Mouse (Mus musculus) intestine, postnatal 0 days (tissue): Measurements from ENCODE around the gene Ube2g1. TPM values are rescaled to one million over a fixed set of nuclear protein-coding genes. Genes with fewer than 3 reads are reported as not detected.

Experiments
- ATAC-seq: fragments of 200-750 bp; cut with Nextera tagmentation; 2 replicates; pipeline ENCODE4 v1.8.0; 2017; ENCODE audit warnings: mild to moderate bottlenecking, moderate TSS enrichment, moderate library complexity
- H3K27ac ChIP-seq: fragments of 300-500 bp; sonication (generic); 2 replicates; pipeline ENCODE4 v1.5.1; 2014; ENCODE audit warnings: mild to moderate bottlenecking, low read depth, low read length, moderate library complexity
- H3K27me3 ChIP-seq: fragments of 300-500 bp; sonication (generic); replicated peaks from 2 replicates; pipeline ENCODE4 v1.6.1; 2014; ENCODE audit warnings: low read length, mixed read lengths; ENCODE audit not compliant: control insufficient read depth, insufficient read depth
- H3K36me3 ChIP-seq: fragments of 300-500 bp; sonication (generic); 2 replicates; pipeline ENCODE4 v1.6.1; 2014; ENCODE audit warnings: mild to moderate bottlenecking, moderate library complexity; ENCODE audit not compliant: control insufficient read depth, insufficient read depth
- H3K4me1 ChIP-seq: fragments of 300-500 bp; sonication (generic); replicated peaks from 2 replicates; pipeline ENCODE4 v1.6.1; 2014; ENCODE audit warnings: antibody characterized with exemption, low read length, mixed read lengths; ENCODE audit not compliant: control insufficient read depth, insufficient read depth
- H3K4me2 ChIP-seq: fragments of 300-500 bp; sonication (generic); replicated peaks from 2 replicates; pipeline ENCODE4 v1.6.1; 2014; ENCODE audit warnings: low read depth, mild to moderate bottlenecking, moderate library complexity
- H3K4me3 ChIP-seq: fragments of 300-500 bp; sonication (generic); 2 replicates; pipeline ENCODE4 v1.5.1; 2014; ENCODE audit warnings: low read depth, low read length
- H3K9ac ChIP-seq: fragments of 300-500 bp; sonication (generic); 2 replicates; pipeline ENCODE4 v1.6.1; 2014; ENCODE audit warnings: mild to moderate bottlenecking, low read depth, low read length
- H3K9me3 ChIP-seq: fragments of 300-500 bp; sonication (generic); 2 replicates; pipeline ENCODE4 v1.6.1; 2016; ENCODE audit warnings: mixed run types; ENCODE audit not compliant: control insufficient read depth
- CTCF ChIP-seq: sonication (generic); IDR thresholded peaks from 2 replicates; pipeline ENCODE4 v1.5.1; 2016; ENCODE audit warnings: low read depth, mild to moderate bottlenecking, control low read depth, antibody characterized with exemption, moderate library complexity
- WGBS: fragments of 180-500 bp; shearing (Covaris S2); extraction: QIAGEN DNeasy Blood & Tissue Kit; methylation state at CpG from one replicate; pipeline ENCODE4 v1.1.7; 2014; 5-methylcytosine and 5-hydroxymethylcytosine counted together
- polyA plus RNA-seq: library from polyadenylated mRNA; unstranded; fragments of >200 nt; fragmentation: Nextera tagmentation; extraction: Ambion mirVana; gene quantifications from 2 replicates; pipeline ENCODE4 v1.2.1, GENCODE M21; 2015

The Ube2g1 gene
- polyA plus RNA-seq, 1 experiment from 2014 or later, result 36.2 TPM

GRCm38 (mm10) chr11:72664641-72665040 lies 57.6 kb downstream of the Ube2g1 start:
- Histone ChIP-seq H3K36me3 (no peaks in the 10 kb centered on the region), H3K4me1 (no peaks in the 10 kb centered on the region), H3K9me3 (no peaks in the 10 kb centered on the region), H3K9ac (no peak overlapping the region), H3K4me2 (no peak overlapping the region), H3K27me3 (no peaks in the 10 kb centered on the region), H3K4me3 (no peak overlapping the region), H3K27ac (no peak overlapping the region)
- 81% methylated on average over 4 of the region's 4 CpGs for WGBS
- TF ChIP-seq CTCF, result no peak
- no peak for ATAC-seq

GRCm38 (mm10) chr11:72670634-72671033 lies 63.6 kb downstream of the Ube2g1 start:
- H3K9me3 ChIP-seq, result no peaks in the 10 kb centered on the region
- no peak overlapping the region for H3K4me2 ChIP-seq
- no peaks in the 10 kb centered on the region for H3K27me3 ChIP-seq
- H3K27ac ChIP-seq, result no peak overlapping the region
- H3K9ac ChIP-seq, result no peak overlapping the region
- 0 out of 2 replicates have a peak, but pooled peaks cover 6% of the 10 kb centered on the region for H3K36me3 ChIP-seq
- no peak overlapping the region for H3K4me3 ChIP-seq
- no peaks in the 10 kb centered on the region for H3K4me1 ChIP-seq
- no peak for TF ChIP-seq CTCF
- ATAC-seq, result no peak

GRCm38 (mm10) chr11:72671294-72671988 lies 64.4 kb downstream of the Ube2g1 start:
- Histone ChIP-seq H3K36me3 (0 out of 2 replicates have a peak, but pooled peaks cover 6% of the 10 kb centered on the region), H3K4me2 (no peak overlapping the region), H3K27me3 (no peaks in the 10 kb centered on the region), H3K27ac (no peak overlapping the region), H3K4me1 (no peaks in the 10 kb centered on the region), H3K9ac (no peak overlapping the region), H3K9me3 (no peaks in the 10 kb centered on the region), H3K4me3 (no peak overlapping the region)
- TF ChIP-seq CTCF, result no peak
- ATAC-seq, result no peak
- WGBS, result 66% methylated on average over 6 of the region's 6 CpGs

GRCm38 (mm10) chr11:72672438-72672837 lies 65.4 kb downstream of the Ube2g1 start:
- no peak for ATAC-seq
- WGBS, result 91% methylated on average over 1 of the region's 1 CpGs

GRCm38 (mm10) chr11:72675280-72675679 lies 68.2 kb downstream of the Ube2g1 start:
- WGBS, result 79% methylated on average over 2 of the region's 2 CpGs

More at GRCm38 (mm10) chr11:72672438-72672837, 65.4 kb downstream of the Ube2g1 start:
- Histone ChIP-seq H3K27me3 (no peaks in the 10 kb centered on the region), H3K4me2 (no peak overlapping the region), H3K36me3 (0 out of 2 replicates have a peak, but pooled peaks cover 6% of the 10 kb centered on the region), H3K4me1 (no peaks in the 10 kb centered on the region), H3K9me3 (no peaks in the 10 kb centered on the region), H3K4me3 (no peak overlapping the region), H3K9ac (no peak overlapping the region), H3K27ac (no peak overlapping the region)
- no peak for TF ChIP-seq CTCF

GRCm38 (mm10) chr11:72680726-72681125 lies 73.6 kb downstream of the Ube2g1 start:
- TF ChIP-seq CTCF, result no peak

More at GRCm38 (mm10) chr11:72675280-72675679, 68.2 kb downstream of the Ube2g1 start:
- Histone ChIP-seq H3K27ac (no peak overlapping the region), H3K9me3 (no peaks in the 10 kb centered on the region), H3K36me3 (0 out of 2 replicates have a peak, but pooled peaks cover 6% of the 10 kb centered on the region), H3K27me3 (no peaks in the 10 kb centered on the region), H3K4me1 (no peaks in the 10 kb centered on the region), H3K4me3 (no peak overlapping the region), H3K4me2 (no peak overlapping the region), H3K9ac (no peak overlapping the region)
- no peak for TF ChIP-seq CTCF
- ATAC-seq, result no peak

More at GRCm38 (mm10) chr11:72680726-72681125, 73.6 kb downstream of the Ube2g1 start:
- Histone ChIP-seq H3K27ac (no peak overlapping the region), H3K4me2 (no peak overlapping the region), H3K36me3 (0 out of 2 replicates have a peak, but pooled peaks cover 7% of the 10 kb centered on the region), H3K4me3 (no peak overlapping the region), H3K9ac (no peak overlapping the region), H3K9me3 (no peaks in the 10 kb centered on the region), H3K27me3 (no peaks in the 10 kb centered on the region), H3K4me1 (no peaks in the 10 kb centered on the region)
- ATAC-seq, result no peak
